Mouse (Mus musculus) stomach, postnatal 0 days (tissue): ENCODE data around the gene Dact1.

Source experiments
- CTCF ChIP-seq: IDR thresholded peaks from 2 replicates; pipeline ENCODE4 v1.5.1; 2016; ENCODE audit warnings: antibody characterized with exemption, low read depth, mild to moderate bottlenecking, moderate library complexity
- EP300 ChIP-seq: optimal IDR thresholded peaks from 2 replicates; pipeline ENCODE3; 2016; ENCODE audit warnings: antibody characterized with exemption

DNA sequence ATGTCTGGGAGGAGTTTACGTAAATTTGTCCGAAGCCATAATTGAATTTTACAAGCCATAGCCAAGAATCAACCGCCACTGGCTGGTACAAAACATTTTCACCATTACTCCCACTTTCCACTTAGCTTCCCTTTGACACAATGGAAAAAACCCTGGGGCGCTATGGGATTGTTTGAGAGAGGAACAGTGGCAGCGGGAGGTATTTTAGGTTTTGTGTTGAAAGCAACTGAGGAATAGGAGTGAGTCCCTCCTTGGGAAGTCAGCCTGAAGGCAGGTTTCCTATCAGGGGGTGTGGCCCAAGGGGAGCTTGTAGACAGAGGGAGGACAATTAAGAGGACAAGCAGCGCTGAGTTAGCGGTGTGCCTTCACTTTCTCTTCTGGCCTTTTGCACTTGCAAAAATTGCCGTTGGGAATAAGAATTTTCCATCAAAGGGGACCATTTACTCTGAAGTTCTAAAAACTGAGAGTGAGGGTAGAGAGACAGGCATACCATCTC, 38.8 kb downstream of the Dact1 start:
- TF ChIP-seq EP300 (no peak), CTCF (no peak)
